Mouse (Mus musculus): ENCODE measurements around the gene Vmn2r118. TPM values are rescaled to one million over a fixed set of nuclear protein-coding genes. Genes with fewer than 3 reads are reported as not detected.

Vmn2r118 gene
- total RNA-seq (2023; ENCODE audit: inconsistent age), result not detected in 4 replicates

DNA sequence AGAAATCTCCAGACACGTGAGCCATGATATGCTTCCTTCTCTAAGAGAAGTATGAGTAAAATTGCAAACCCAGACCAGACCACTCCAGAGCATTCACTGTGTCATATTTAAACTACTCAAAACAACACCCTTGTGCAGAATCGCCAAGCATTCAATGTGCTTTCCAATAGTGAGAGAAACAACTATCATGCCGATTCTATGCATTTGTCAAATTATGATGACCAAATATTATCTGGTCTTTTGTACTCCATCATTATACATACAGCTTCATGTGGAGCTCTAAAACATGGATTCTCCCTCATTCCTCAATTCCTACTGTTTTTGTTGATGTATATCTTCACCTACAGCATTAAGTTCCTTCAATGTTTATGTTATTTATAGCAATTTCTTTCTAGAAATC is at the start of gene Vmn2r118:
Gene Vmn2r118, minus strand, starts transcription at position 101 of the 400 bp plus-strand sequence.

Other genes with a start within 250 kb of the Vmn2r118 start
- gene St6gal2, start 179.8 kb downstream of the Vmn2r118 start, total RNA-seq (2023; ENCODE audit: inconsistent age), result not detected in 4 replicates
- gene Pot1b, start 87.4 kb upstream of the Vmn2r118 start, total RNA-seq (2023; ENCODE audit: inconsistent age), result 32.3 to 43.3 TPM (median 36.8 TPM) in 4 replicates
- 0.93 to 2.1 TPM (median 1.7 TPM) in 4 replicates for gene Adgre4, start 124.8 kb upstream of the Vmn2r118 start, total RNA-seq (2023; ENCODE audit: inconsistent age)

Measured in B cell, adult (primary cell).